10 mouse cellular contexts compared by ENCODE assay signal in the genomic region with DNA sequence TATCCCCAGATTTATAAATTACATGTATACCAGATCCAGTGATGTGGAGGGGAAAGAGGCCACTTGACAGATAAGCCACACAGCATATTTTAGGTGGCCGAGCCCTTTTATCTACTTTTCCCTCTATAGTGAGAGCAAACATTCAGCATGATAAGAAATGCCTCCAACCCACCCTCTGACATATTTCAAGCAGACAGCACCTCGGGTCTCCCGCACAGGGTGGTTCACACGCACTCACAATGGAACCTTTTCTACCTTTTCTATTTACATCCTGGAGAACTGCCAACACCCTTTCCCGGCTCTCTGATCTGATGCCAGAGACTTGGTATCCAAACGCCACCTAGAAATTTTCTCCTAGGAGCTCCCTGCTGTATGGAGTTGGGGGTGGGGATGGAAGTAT. TPM values are rescaled to one million over a fixed set of nuclear protein-coding genes. Genes with fewer than 3 reads are reported as not detected.
A peak's percentile ranks its signal among the peaks of the same experiment; 100 is the strongest.
DNase-seq lines count a peak whose midpoint lies in the region; ATAC-seq and TF ChIP-seq lines count a peak whose summit lies in the region.
"Had no signal": no experiment of that assay in that cellular context is flagged by ENCODE, and none has a peak within 500 bp of the region (broad histone marks: within the 10 kb centered on the region; RNA-seq: fewer than 3 reads in every experiment).

No protein-coding gene starts in this region.

- H3K4me3 ChIP-seq in forebrain, embryonic 16.5 days (replicated peaks; ENCODE audit: low read length) = no peak overlapping the region
- no peak overlapping the region for H3K4me3 ChIP-seq in forebrain, embryonic 11.5 days (ENCODE audit: low read depth, low read length)
- no peak overlapping the region for H3K4me3 ChIP-seq in liver, embryonic 11.5 days (ENCODE audit: low read depth, low read length)
- H3K4me3 ChIP-seq in limb, embryonic 14.5 days (replicated peaks; ENCODE audit: low read length) = no peak overlapping the region
- H3K4me3 ChIP-seq in stomach, embryonic 15.5 days (replicated peaks) = no peak overlapping the region
- H3K4me3 ChIP-seq: hindbrain, embryonic 15.5 days; megakaryocyte, embryonic 14.5 days had no signal

- H3K27ac ChIP-seq in forebrain, embryonic 16.5 days (ENCODE audit: low read length) = no peak overlapping the region
- no peak overlapping the region for H3K27ac ChIP-seq in forebrain, embryonic 11.5 days (ENCODE audit: low read depth, low read length)
- H3K27ac ChIP-seq in liver, embryonic 11.5 days (ENCODE audit: low read depth, low read length) = no peak overlapping the region
- H3K27ac ChIP-seq in limb, embryonic 14.5 days (replicated peaks; ENCODE audit: low read depth, low read length) = no peak overlapping the region
- peak overlapping the region; percentile 42; the same call in 1 of the 2 replicates for H3K27ac ChIP-seq in stomach, embryonic 15.5 days
- H3K27ac ChIP-seq: hindbrain, embryonic 15.5 days had no signal

- no peak for DNase-seq in forebrain, embryonic 11.5 days (ENCODE audit: low spot score)
- peak; percentile 22 for DNase-seq in liver
- DNase-seq in liver, embryonic 11.5 days (ENCODE audit: low spot score) = no peak
- peak; percentile 46 for DNase-seq in limb, embryonic 14.5 days (ENCODE audit: low spot score)
- DNase-seq in thymus, postnatal 14 days = no peak
- DNase-seq: thymus, adult 18-20 months had no signal

- whole genome bisulfite sequencing in forebrain, embryonic 16.5 days = 12% methylated on average over 6 of the region's 6 CpGs
- WGBS in forebrain, embryonic 11.5 days = 72% methylated on average over 6 of the region's 6 CpGs
- 22% methylated on average over 6 of the region's 6 CpGs for WGBS in liver, embryonic 11.5 days
- 32% methylated on average over 6 of the region's 6 CpGs for WGBS in limb, embryonic 14.5 days
- 18% methylated on average over 6 of the region's 6 CpGs for WGBS in stomach, embryonic 15.5 days

- peak overlapping the region; percentile 13; the same call in 1 of the 2 replicates for H3K4me2 ChIP-seq in forebrain, embryonic 16.5 days (ENCODE audit: low read length)
- H3K4me2 ChIP-seq in forebrain, embryonic 11.5 days (ENCODE audit: low read depth, low read length, severe bottlenecking) = no peak overlapping the region
- H3K4me2 ChIP-seq in liver, embryonic 11.5 days = no peak overlapping the region
- 0 out of 2 replicates have a peak overlapping the region, but pooled peaks have one; percentile 13 for H3K4me2 ChIP-seq in limb, embryonic 14.5 days (replicated peaks; ENCODE audit: low read depth, low read length, severe bottlenecking)
- H3K4me2 ChIP-seq in stomach, embryonic 15.5 days = peak overlapping the region; percentile 21; the same call in 1 of the 2 replicates
- H3K4me2 ChIP-seq: hindbrain, embryonic 15.5 days had no signal

- ATAC-seq in forebrain, embryonic 16.5 days = 0 out of 2 replicates have a peak, but pooled peaks have one; percentile 29
- ATAC-seq in forebrain, embryonic 11.5 days (replicated peaks; ENCODE audit: low FRiP score) = no peak
- no peak; the same call in 1 of the 2 replicates for ATAC-seq in liver, embryonic 11.5 days (replicated peaks; ENCODE audit: low FRiP score)
- no peak for ATAC-seq in limb, embryonic 14.5 days (ENCODE audit: low FRiP score, low read depth)
- ATAC-seq in stomach, embryonic 15.5 days (ENCODE audit: insufficient read depth, low FRiP score, low read depth) = peak; percentile 84

- H3K36me3 ChIP-seq in forebrain, embryonic 16.5 days (ENCODE audit: control insufficient read depth, insufficient read depth) = no peaks in the 10 kb centered on the region
- no peaks in the 10 kb centered on the region for H3K36me3 ChIP-seq in forebrain, embryonic 11.5 days (ENCODE audit: control insufficient read depth, insufficient read depth, low read length)
- no peaks in the 10 kb centered on the region for H3K36me3 ChIP-seq in liver, embryonic 11.5 days (ENCODE audit: control insufficient read depth, insufficient read depth, low read length)
- H3K36me3 ChIP-seq in limb, embryonic 14.5 days (ENCODE audit: control insufficient read depth, insufficient read depth, low read length) = no peaks in the 10 kb centered on the region
- no peaks in the 10 kb centered on the region for H3K36me3 ChIP-seq in stomach, embryonic 15.5 days
- H3K36me3 ChIP-seq: hindbrain, embryonic 15.5 days had no signal

- H3K27me3 ChIP-seq in forebrain, embryonic 16.5 days (replicated peaks; ENCODE audit: control insufficient read depth, insufficient read depth, low read length) = no peaks in the 10 kb centered on the region
- no peaks in the 10 kb centered on the region for H3K27me3 ChIP-seq in forebrain, embryonic 11.5 days (ENCODE audit: control insufficient read depth, insufficient read depth, low read length)
- no peaks in the 10 kb centered on the region for H3K27me3 ChIP-seq in liver, embryonic 11.5 days (replicated peaks; ENCODE audit: control insufficient read depth, insufficient read depth, low read length)
- H3K27me3 ChIP-seq in limb, embryonic 14.5 days (ENCODE audit: control insufficient read depth, insufficient read depth, low read length) = no peaks in the 10 kb centered on the region
- no peaks in the 10 kb centered on the region for H3K27me3 ChIP-seq in stomach, embryonic 15.5 days (replicated peaks)
- H3K27me3 ChIP-seq: hindbrain, embryonic 15.5 days; megakaryocyte, embryonic 14.5 days had no signal

- no peak for TF ChIP-seq POLR2A in limb, embryonic 14.5 days (IDR thresholded peaks at IDR 0.05; ENCODE audit: borderline replicate concordance, extremely low read depth, insufficient read depth, insufficient read length)

- H3K9me3 ChIP-seq in forebrain, embryonic 16.5 days (ENCODE audit: control insufficient read depth, low read length) = no peaks in the 10 kb centered on the region
- H3K9me3 ChIP-seq in forebrain, embryonic 11.5 days (ENCODE audit: control insufficient read depth, low read length) = no peaks in the 10 kb centered on the region
- no peaks in the 10 kb centered on the region for H3K9me3 ChIP-seq in liver, embryonic 11.5 days (ENCODE audit: control insufficient read depth, low read length)
- no peaks in the 10 kb centered on the region for H3K9me3 ChIP-seq in limb, embryonic 14.5 days (ENCODE audit: control insufficient read depth, low read length)
- no peaks in the 10 kb centered on the region for H3K9me3 ChIP-seq in stomach, embryonic 15.5 days
- H3K9me3 ChIP-seq: hindbrain, embryonic 15.5 days; megakaryocyte, embryonic 14.5 days had no signal

- no peak overlapping the region for H3K9ac ChIP-seq in forebrain, embryonic 16.5 days (replicated peaks; ENCODE audit: low read depth, low read length)
- no peak overlapping the region for H3K9ac ChIP-seq in forebrain, embryonic 11.5 days (ENCODE audit: low read length)
- H3K9ac ChIP-seq in liver, embryonic 11.5 days (ENCODE audit: low read depth, low read length) = no peak overlapping the region
- no peak overlapping the region for H3K9ac ChIP-seq in limb, embryonic 14.5 days (ENCODE audit: low read depth, low read length, severe bottlenecking)
- H3K9ac ChIP-seq in stomach, embryonic 15.5 days = no peak overlapping the region
- H3K9ac ChIP-seq: hindbrain, embryonic 15.5 days had no signal

- peaks cover 6% of the 10 kb centered on the region for H3K4me1 ChIP-seq in forebrain, embryonic 16.5 days (replicated peaks; ENCODE audit: control insufficient read depth, insufficient read depth, low read length)
- peaks cover 5% of the 10 kb centered on the region; the same call in 1 of the 2 replicates for H3K4me1 ChIP-seq in forebrain, embryonic 11.5 days (replicated peaks; ENCODE audit: control insufficient read depth, insufficient read depth, low read length)
- H3K4me1 ChIP-seq in liver, embryonic 11.5 days (replicated peaks; ENCODE audit: control insufficient read depth, insufficient read depth, low read length) = peaks cover 22% of the 10 kb centered on the region
- H3K4me1 ChIP-seq in limb, embryonic 14.5 days (ENCODE audit: control insufficient read depth, insufficient read depth, low read length) = peaks cover 19% of the 10 kb centered on the region
- H3K4me1 ChIP-seq in stomach, embryonic 15.5 days = peaks cover 36% of the 10 kb centered on the region

RNA-seq across cellular contexts. Expression of gene Lamc1, which starts 58.0 kb away (rescaled TPM):
- polyA plus RNA-seq in forebrain, embryonic 16.5 days (2015; fragmentation: Nextera tagmentation; extraction: Ambion mirVana) = 14.4 and 18.5 TPM in 2 replicates
- 31.4 and 31.5 TPM in 2 replicates for polyA plus RNA-seq in forebrain, embryonic 11.5 days (2014; fragmentation: Nextera tagmentation; extraction: Ambion mirVana)
- 29.5 and 31.9 TPM in 2 replicates for polyA plus RNA-seq in liver, embryonic 11.5 days (2014; fragmentation: Nextera tagmentation; extraction: Ambion mirVana)
- 118 and 132 TPM in 2 replicates for polyA plus RNA-seq in limb, embryonic 14.5 days (2012; rRNA removed)
- 76.7 and 78.1 TPM in 2 replicates for polyA plus RNA-seq in limb, embryonic 14.5 days (2014; fragmentation: Nextera tagmentation; extraction: Ambion mirVana)
- polyA plus RNA-seq in stomach, embryonic 15.5 days (2015; fragmentation: Nextera tagmentation; extraction: Ambion mirVana) = 62.9 and 64.0 TPM in 2 replicates

Comparison
In these comparisons a context has a peak if more than half of its experiments do, and no peak if none do; other contexts are left out.
1. ATAC-seq: peak in forebrain, embryonic 16.5 days (single experiment) and stomach, embryonic 15.5 days (single experiment); none in forebrain, embryonic 11.5 days (single experiment), liver, embryonic 11.5 days (single experiment) and limb, embryonic 14.5 days (single experiment).
2. H3K4me2 ChIP-seq: peak in forebrain, embryonic 16.5 days (single experiment), limb, embryonic 14.5 days (single experiment) and stomach, embryonic 15.5 days (single experiment); none in forebrain, embryonic 11.5 days (single experiment) and liver, embryonic 11.5 days (single experiment).
3. DNase-seq: peak in liver (single experiment) and limb, embryonic 14.5 days (single experiment); none in forebrain, embryonic 11.5 days (single experiment), liver, embryonic 11.5 days (single experiment) and thymus, postnatal 14 days (single experiment).